Mouse (Mus musculus) MEL (cell line): ENCODE measurements at regions not wholly inside any gene's neighbourhood (a gene's known extent, or its start where the extent isn't known, plus 50 kb on each side); places are given as distances from the start of the nearest gene placed in this dataset.

ENCODE experiments used
- BHLHE40 ChIP-seq: IDR thresholded peaks from 2 replicates; pipeline ENCODE4 v1.6.1; 2012; ENCODE audit warnings: low read depth, mild to moderate bottlenecking, inconsistent platforms, low read length, improper control_type of control experiment, borderline replicate concordance
- CTCF ChIP-seq, 3 experiments: IDR thresholded peaks in 2 of 3; conservative IDR thresholded peaks in 1 of 3; 2 replicates each; pipeline ENCODE4 v1.5.1; 2011 to 2012; ENCODE audit warnings: low read length in 3 of 3, low read depth in 2 of 3, mild to moderate bottlenecking in 2 of 3, improper control_type of control experiment in 1 of 3, inconsistent platforms in 1 of 3, mixed read lengths in 1 of 3, moderate library complexity in 1 of 3; ENCODE audit not compliant: control insufficient read depth in 1 of 3, insufficient read depth in 1 of 3, poor library complexity in 1 of 3, severe bottlenecking in 1 of 3
- EP300 ChIP-seq, 2 experiments: IDR thresholded peaks; 2 replicates each; pipeline ENCODE4 v1.6.1; 2011; ENCODE audit warnings: improper control_type of control experiment in 2 of 2, low read length in 2 of 2, low read depth in 1 of 2, mild to moderate bottlenecking in 1 of 2
- HCFC1 ChIP-seq: IDR thresholded peaks from 2 replicates; pipeline ENCODE4 v1.6.1; 2012; ENCODE audit warnings: low read depth, mild to moderate bottlenecking, inconsistent platforms, low read length, improper control_type of control experiment, moderate library complexity
- MAZ ChIP-seq: IDR thresholded peaks from 2 replicates; pipeline ENCODE4 v1.6.1; 2012; ENCODE audit warnings: low read depth, mild to moderate bottlenecking, inconsistent platforms, low read length, improper control_type of control experiment
- MYC ChIP-seq: IDR thresholded peaks from 2 replicates; pipeline ENCODE4 v1.6.1; 2011; ENCODE audit warnings: low read depth, mild to moderate bottlenecking, low read length, improper control_type of control experiment, moderate library complexity
- POLR2A ChIP-seq, 2 experiments: IDR thresholded peaks; 2 replicates each; pipeline ENCODE4 v1.6.1; 2011 to 2012; ENCODE audit warnings: low read length in 2 of 2, mild to moderate bottlenecking in 2 of 2, control low read depth in 1 of 2, improper control_type of control experiment in 1 of 2, low read depth in 1 of 2, moderate library complexity in 1 of 2; ENCODE audit not compliant: control insufficient read depth in 1 of 2, insufficient read depth in 1 of 2, poor library complexity in 1 of 2
- POLR2AphosphoS2 ChIP-seq: IDR thresholded peaks from 2 replicates; pipeline ENCODE4 v1.6.1; 2011; ENCODE audit warnings: low read length, improper control_type of control experiment
- TBP ChIP-seq: IDR thresholded peaks from 2 replicates; pipeline ENCODE4 v1.8.0; 2011; ENCODE audit warnings: low read depth, low read length, improper control_type of control experiment
- ZC3H11A ChIP-seq: IDR thresholded peaks from 2 replicates; pipeline ENCODE4 v1.6.1; 2012; ENCODE audit warnings: low read depth, mild to moderate bottlenecking, inconsistent platforms, low read length, improper control_type of control experiment
- ZKSCAN1 ChIP-seq: IDR thresholded peaks from 2 replicates; pipeline ENCODE4 v1.6.1; 2012; ENCODE audit warnings: low read depth, mild to moderate bottlenecking, inconsistent platforms, low read length, improper control_type of control experiment, moderate library complexity

DNA sequence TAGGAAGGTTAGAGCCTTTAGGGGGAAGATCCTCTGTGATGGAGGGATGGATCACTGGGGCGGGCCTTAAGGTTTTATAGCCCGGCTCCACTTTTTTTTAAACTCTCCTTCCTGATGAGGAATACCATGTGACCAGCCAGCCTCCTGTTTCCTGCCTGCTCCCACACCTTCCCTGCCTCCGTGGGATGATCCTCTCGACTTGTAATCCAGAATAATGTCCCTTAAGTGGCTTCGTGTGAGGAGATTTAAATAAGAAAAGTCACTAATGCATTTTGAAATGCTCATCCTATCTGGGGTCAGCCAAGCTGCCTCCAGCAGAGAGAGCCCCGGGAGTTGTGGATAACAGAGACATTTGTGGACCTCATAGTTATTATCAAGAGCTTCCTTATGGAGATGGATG, 200.0 kb upstream of the Sulf2 start:
- TF ChIP-seq TBP (no peak), CTCF (IDR thresholded peaks at IDR 0.05 in 2 of 3, conservative IDR thresholded peaks at IDR 0.05 in 1 of 3; ENCODE audit: control insufficient read depth in 1 of 3, insufficient read depth in 1 of 3, low read depth in 2 of 3, low read length in 3 of 3, poor library complexity in 1 of 3, severe bottlenecking in 1 of 3) (no peak), BHLHE40 (no peak), EP300 (IDR thresholded peaks at IDR 0.05; ENCODE audit: low read depth in 1 of 2, low read length in 2 of 2) (no peak), HCFC1 (no peak), ZKSCAN1 (no peak), ZC3H11A (no peak), MAZ (no peak), POLR2A (IDR thresholded peaks at IDR 0.05; ENCODE audit: control insufficient read depth in 1 of 2, insufficient read depth in 1 of 2, low read depth in 1 of 2, low read length in 2 of 2, poor library complexity in 1 of 2) (no peak), MYC (no peak), POLR2AphosphoS2 (no peak)
